Mouse (Mus musculus) cortical plate, adult 2 months (tissue): ENCODE data around the gene Ccdc126. TPM values are rescaled to one million over a fixed set of nuclear protein-coding genes. Genes with fewer than 3 reads are reported as not detected.
"Not testable (repeated sequence)": the region's sequence is repeated elsewhere in the genome, so short reads cannot be mapped to it uniquely, and the experiment has no call there.

ENCODE experiments used
- H3K27ac ChIP-seq: fragments of 200-500 bp; 2 replicates; pipeline ENCODE4 v1.5.1; 2012; ENCODE audit warnings: low read length, control low read depth, inconsistent platforms; ENCODE audit not compliant: insufficient read depth
- H3K4me1 ChIP-seq: fragments of 200-500 bp; 2 replicates; pipeline ENCODE4 v1.6.1; 2011; ENCODE audit warnings: low read length; ENCODE audit not compliant: control insufficient read depth, insufficient read depth
- H3K4me3 ChIP-seq: fragments of 200-500 bp; 2 replicates; pipeline ENCODE4 v1.5.1; 2011; ENCODE audit warnings: mild to moderate bottlenecking, low read length, control low read depth; ENCODE audit not compliant: insufficient read depth
- CTCF ChIP-seq: fragments of 200-500 bp; IDR thresholded peaks from 2 replicates; pipeline ENCODE4 v1.5.1; 2011; ENCODE audit warnings: mild to moderate bottlenecking, control low read depth, low read length; ENCODE audit not compliant: insufficient read depth; ENCODE audit errors: extremely low read depth
- POLR2A ChIP-seq: fragments of 200-500 bp; IDR thresholded peaks from 2 replicates; pipeline ENCODE4 v1.6.1; 2011; ENCODE audit warnings: mild to moderate bottlenecking, low read length, control low read depth; ENCODE audit not compliant: insufficient read depth; ENCODE audit errors: extremely low read depth
- polyA plus RNA-seq: library from polyadenylated mRNA; depleted of rRNA; stranded (reverse); fragments of >200 nt; gene quantifications from 2 replicates; pipeline ENCODE4 v1.2.3, GENCODE M21; 2012; rRNA removed

The Ccdc126 gene
- 8.4 and 9.4 TPM in 2 replicates for polyA plus RNA-seq

GRCm38 (mm10) chr6:49318966-49319594 is at the start of gene Ccdc126:
Ccdc126 (plus strand) TSS chr6:49319274.
- Histone ChIP-seq H3K4me3 (peak within 1 kb of the TSS; percentile 69), H3K27ac (peak within 1 kb of the TSS; percentile 19; the same call in 1 of the 2 replicates), H3K4me1 (no peaks in the 10 kb centered on the region; the same call in 1 of the 2 replicates)
- TF ChIP-seq POLR2A (0 out of 2 replicates have a peak, but pooled peaks have one; percentile 47), CTCF (peak; percentile 81)

GRCm38 (mm10) chr6:49269923-49270322 is 49.2 kb upstream of the Ccdc126 start:
- Histone ChIP-seq H3K4me1 (no peaks in the 10 kb centered on the region), H3K4me3 (no peak overlapping the region), H3K27ac (no peak overlapping the region)
- TF ChIP-seq CTCF = no peak

- no peak overlapping the region for H3K4me3 ChIP-seq
- TF ChIP-seq POLR2A (no peak), CTCF (no peak)
- no peak overlapping the region for H3K27ac ChIP-seq
- no peaks in the 10 kb centered on the region for H3K4me1 ChIP-seq
Measured at GRCm38 (mm10) chr6:49271815-49272214, 47.3 kb upstream of the Ccdc126 start.

- H3K27ac ChIP-seq = no peak overlapping the region
Measured at GRCm38 (mm10) chr6:49272863-49273262, 46.2 kb upstream of the Ccdc126 start.

GRCm38 (mm10) chr6:49273934-49274333 is 45.1 kb upstream of the Ccdc126 start:
- no peaks in the 10 kb centered on the region for H3K4me1 ChIP-seq
- no peak overlapping the region for H3K4me3 ChIP-seq
- no peak overlapping the region for H3K27ac ChIP-seq
- TF ChIP-seq CTCF (no peak), POLR2A (no peak)

More at GRCm38 (mm10) chr6:49272863-49273262, 46.2 kb upstream of the Ccdc126 start:
- Histone ChIP-seq H3K4me3 (no peak overlapping the region), H3K4me1 (no peaks in the 10 kb centered on the region)
- no peak for TF ChIP-seq POLR2A
- no peak for TF ChIP-seq CTCF

- no peak overlapping the region for H3K4me3 ChIP-seq
- TF ChIP-seq CTCF (no peak), POLR2A (no peak)
- H3K4me1 ChIP-seq = no peaks in the 10 kb centered on the region
- H3K27ac ChIP-seq = no peak overlapping the region
Measured at GRCm38 (mm10) chr6:49274416-49275091, 44.5 kb upstream of the Ccdc126 start.

- Histone ChIP-seq H3K4me1 (no peaks in the 10 kb centered on the region), H3K27ac (no peak overlapping the region), H3K4me3 (no peak overlapping the region)
- TF ChIP-seq CTCF (no peak), POLR2A (no peak)
Measured at GRCm38 (mm10) chr6:49275296-49275695, 43.8 kb upstream of the Ccdc126 start.

- Histone ChIP-seq H3K4me1 (no peaks in the 10 kb centered on the region), H3K4me3 (no peak overlapping the region), H3K27ac (no peak overlapping the region)
- no peak for TF ChIP-seq CTCF
- no peak for TF ChIP-seq POLR2A
Measured at GRCm38 (mm10) chr6:49280942-49281341, 38.1 kb upstream of the Ccdc126 start.

GRCm38 (mm10) chr6:49282122-49282521 is 37.0 kb upstream of the Ccdc126 start:
- Histone ChIP-seq H3K4me3 (no peak overlapping the region), H3K27ac (no peak overlapping the region), H3K4me1 (no peaks in the 10 kb centered on the region)
- TF ChIP-seq CTCF (no peak), POLR2A (no peak)

- Histone ChIP-seq H3K4me1 (no peaks in the 10 kb centered on the region), H3K4me3 (no peak overlapping the region), H3K27ac (no peak overlapping the region)
- TF ChIP-seq POLR2A (no peak), CTCF (no peak)
Measured at GRCm38 (mm10) chr6:49298286-49298685, 20.8 kb upstream of the Ccdc126 start.

- H3K4me3 ChIP-seq, H3K27ac ChIP-seq, H3K4me1 ChIP-seq: not testable (repeated sequence)
Measured at GRCm38 (mm10) chr6:49314821-49315220, 4.3 kb upstream of the Ccdc126 start.
